Mouse (Mus musculus) myocyte (in vitro differentiated cells): ENCODE measurements around the gene Aldh3a1.

Source experiments
- CEBPB ChIP-seq: IDR thresholded peaks from 2 replicates; pipeline ENCODE4 v1.6.1; 2011; ENCODE audit warnings: mild to moderate bottlenecking, moderate library complexity; ENCODE audit not compliant: poor library complexity, insufficient read depth, severe bottlenecking
- E2F4 ChIP-seq: IDR thresholded peaks from one replicate; pipeline ENCODE4 v1.6.1; 2011; ENCODE audit warnings: mild to moderate bottlenecking, control low read depth, moderate library complexity; ENCODE audit not compliant: insufficient read depth
- MAX ChIP-seq: IDR thresholded peaks from one replicate; pipeline ENCODE4 v1.6.1; 2011; ENCODE audit warnings: low read depth, mild to moderate bottlenecking, control low read depth
- MYOD1 ChIP-seq, 3 experiments: IDR thresholded peaks; one replicate each; pipeline ENCODE4 v1.6.1; 2011; ENCODE audit warnings: control low read depth in 2 of 3, low read depth in 2 of 3, mild to moderate bottlenecking in 2 of 3, moderate library complexity in 1 of 3; ENCODE audit not compliant: insufficient read length in 2 of 3, control insufficient read depth in 1 of 3
- MYOG ChIP-seq, 3 experiments: IDR thresholded peaks; one replicate each; pipeline ENCODE4 v1.6.1; 2011; ENCODE audit warnings: control low read depth in 2 of 3, low read depth in 2 of 3, mild to moderate bottlenecking in 2 of 3; ENCODE audit not compliant: insufficient read length in 2 of 3, control insufficient read depth in 1 of 3, insufficient read depth in 1 of 3
- POLR2A ChIP-seq: IDR thresholded peaks from one replicate; pipeline ENCODE4 v1.6.1; 2011; ENCODE audit warnings: low read depth, mild to moderate bottlenecking, control low read depth, moderate library complexity; ENCODE audit not compliant: insufficient read length
- POLR2AphosphoS2 ChIP-seq: IDR thresholded peaks from one replicate; pipeline ENCODE4 v1.6.1; 2011; ENCODE audit warnings: low read depth, control low read depth; ENCODE audit not compliant: insufficient read length
- REST ChIP-seq: IDR thresholded peaks from one replicate; pipeline ENCODE4 v1.6.1; 2011; ENCODE audit warnings: mild to moderate bottlenecking, control low read depth, moderate library complexity; ENCODE audit not compliant: insufficient read depth, insufficient read length
- SRF ChIP-seq: IDR thresholded peaks from one replicate; pipeline ENCODE4 v1.6.1; 2011; ENCODE audit warnings: low read depth; ENCODE audit not compliant: control insufficient read depth, insufficient read length
- TCF12 ChIP-seq: IDR thresholded peaks from one replicate; pipeline ENCODE4 v1.6.1; 2011; ENCODE audit warnings: mild to moderate bottlenecking, control low read depth; ENCODE audit not compliant: poor library complexity, insufficient read depth, severe bottlenecking
- TCF3 ChIP-seq: IDR thresholded peaks from one replicate; pipeline ENCODE4 v1.6.1; 2011; ENCODE audit warnings: low read depth, control low read depth; ENCODE audit not compliant: insufficient read length
- USF1 ChIP-seq: IDR thresholded peaks from one replicate; pipeline ENCODE4 v1.6.1; 2011; ENCODE audit warnings: low read depth, mild to moderate bottlenecking, control low read depth, moderate library complexity

DNA sequence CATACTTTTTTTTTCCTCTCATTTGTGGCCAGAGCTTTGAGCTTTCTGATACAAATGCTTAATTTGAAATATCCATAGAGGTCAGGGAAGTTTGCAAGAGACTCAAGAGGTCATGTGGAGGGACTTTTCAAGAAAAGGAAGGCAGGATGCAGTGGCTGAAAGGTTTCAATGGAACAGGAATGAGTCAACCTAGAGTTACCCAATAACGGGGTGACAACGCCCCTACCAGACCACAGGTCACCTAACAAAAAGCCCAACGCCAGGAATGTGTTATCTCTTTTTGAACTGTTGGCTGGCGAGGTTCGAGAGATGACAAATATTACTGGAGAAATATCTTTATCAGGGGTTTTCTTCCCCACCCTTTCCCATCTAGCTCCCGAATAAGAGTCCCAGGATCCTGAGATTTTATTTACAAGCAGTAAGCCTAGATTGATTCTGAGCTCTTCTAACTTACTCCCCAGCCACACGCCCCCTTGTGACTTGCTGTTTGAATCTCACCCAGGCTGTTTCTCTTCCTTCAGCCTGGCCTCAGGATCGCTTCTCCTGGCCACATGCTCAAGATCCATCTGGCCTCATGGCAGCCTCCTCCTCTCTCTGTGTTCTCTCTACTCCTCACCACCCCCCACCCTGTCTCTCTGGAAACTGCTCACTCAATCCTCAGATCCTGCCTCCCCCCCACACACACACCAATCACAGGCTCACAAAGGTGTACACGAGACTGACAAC, 13.0 kb downstream of the Aldh3a1 start:
- TF ChIP-seq CEBPB, result no peak
- TF ChIP-seq MYOD1 (IDR thresholded peaks at IDR 0.05; ENCODE audit: control insufficient read depth in 1 of 3, insufficient read length in 2 of 3, low read depth in 2 of 3), result no peak
- no peak for TF ChIP-seq POLR2A
- TF ChIP-seq TCF12, result no peak
- no peak for TF ChIP-seq POLR2AphosphoS2
- TF ChIP-seq SRF, result no peak
- TF ChIP-seq E2F4, result no peak
- no peak for TF ChIP-seq USF1
- TF ChIP-seq MAX, result no peak
- TF ChIP-seq MYOG (IDR thresholded peaks at IDR 0.05; ENCODE audit: control insufficient read depth in 1 of 3, insufficient read depth in 1 of 3, insufficient read length in 2 of 3, low read depth in 2 of 3), result no peak
- no peak for TF ChIP-seq TCF3
- no peak for TF ChIP-seq REST
